Mouse (Mus musculus): ENCODE data around the gene Olfr609. TPM values are rescaled to one million over a fixed set of nuclear protein-coding genes. Genes with fewer than 3 reads are reported as not detected.

The Olfr609 gene
- polyA plus RNA-seq, 1 experiment from 2014 or later: not detected

Other genes with a start within 250 kb of the Olfr609 start
- not detected in 2 replicates for gene Usp17ld, start 245.6 kb downstream of the Olfr609 start, polyA plus RNA-seq (2014; fragmentation: Nextera tagmentation; extraction: Ambion mirVana)
- not detected in 2 replicates for gene Olfr596, start 192.4 kb downstream of the Olfr609 start, polyA plus RNA-seq (2014; fragmentation: Nextera tagmentation; extraction: Ambion mirVana)
- not detected in 2 replicates for gene Olfr597, start 181.7 kb downstream of the Olfr609 start, polyA plus RNA-seq (2014; fragmentation: Nextera tagmentation; extraction: Ambion mirVana)
- gene Olfr598, start 174.5 kb downstream of the Olfr609 start, polyA plus RNA-seq (2014; fragmentation: Nextera tagmentation; extraction: Ambion mirVana): not detected in 2 replicates
- gene Olfr599, start 162.1 kb downstream of the Olfr609 start, polyA plus RNA-seq (2014; fragmentation: Nextera tagmentation; extraction: Ambion mirVana): not detected in 2 replicates
- not detected in 2 replicates for gene Olfr600, start 148.4 kb downstream of the Olfr609 start, polyA plus RNA-seq (2014; fragmentation: Nextera tagmentation; extraction: Ambion mirVana)
- not detected in 2 replicates for gene Olfr601, start 135.4 kb downstream of the Olfr609 start, polyA plus RNA-seq (2014; fragmentation: Nextera tagmentation; extraction: Ambion mirVana)
- gene Olfr603, start 111.9 kb downstream of the Olfr609 start, polyA plus RNA-seq (2014; fragmentation: Nextera tagmentation; extraction: Ambion mirVana): not detected in 2 replicates
- gene Usp17lc, start 83.0 kb downstream of the Olfr609 start, polyA plus RNA-seq (2014; fragmentation: Nextera tagmentation; extraction: Ambion mirVana): not detected in 2 replicates
- gene Olfr605, start 52.6 kb downstream of the Olfr609 start, polyA plus RNA-seq (2014; fragmentation: Nextera tagmentation; extraction: Ambion mirVana): not detected in 2 replicates
- gene Olfr606, start 49.0 kb downstream of the Olfr609 start, polyA plus RNA-seq (2014; fragmentation: Nextera tagmentation; extraction: Ambion mirVana): not detected in 2 replicates
- not detected in 2 replicates for gene Olfr607, start 33.9 kb downstream of the Olfr609 start, polyA plus RNA-seq (2014; fragmentation: Nextera tagmentation; extraction: Ambion mirVana)
- not detected in 2 replicates for gene Olfr608, start 28.2 kb downstream of the Olfr609 start, polyA plus RNA-seq (2014; fragmentation: Nextera tagmentation; extraction: Ambion mirVana)
- gene Olfr610, start 14.1 kb upstream of the Olfr609 start, polyA plus RNA-seq (2014; fragmentation: Nextera tagmentation; extraction: Ambion mirVana): not detected in 2 replicates
- not detected in 2 replicates for gene Olfr611, start 22.8 kb upstream of the Olfr609 start, polyA plus RNA-seq (2014; fragmentation: Nextera tagmentation; extraction: Ambion mirVana)
- not detected in 2 replicates for gene Olfr612, start 44.7 kb upstream of the Olfr609 start, polyA plus RNA-seq (2014; fragmentation: Nextera tagmentation; extraction: Ambion mirVana)
- not detected in 2 replicates for gene Olfr613, start 50.0 kb upstream of the Olfr609 start, polyA plus RNA-seq (2014; fragmentation: Nextera tagmentation; extraction: Ambion mirVana)
- gene Olfr615, start 58.0 kb upstream of the Olfr609 start, polyA plus RNA-seq (2014; fragmentation: Nextera tagmentation; extraction: Ambion mirVana): not detected in 2 replicates
- gene Olfr616, start 71.1 kb upstream of the Olfr609 start, polyA plus RNA-seq (2014; fragmentation: Nextera tagmentation; extraction: Ambion mirVana): not detected in 2 replicates
- gene Olfr617, start 75.0 kb upstream of the Olfr609 start, polyA plus RNA-seq (2014; fragmentation: Nextera tagmentation; extraction: Ambion mirVana): not detected in 2 replicates
- gene Olfr618, start 92.0 kb upstream of the Olfr609 start, polyA plus RNA-seq (2014; fragmentation: Nextera tagmentation; extraction: Ambion mirVana): not detected in 2 replicates
- gene Olfr619, start 102.5 kb upstream of the Olfr609 start, polyA plus RNA-seq (2014; fragmentation: Nextera tagmentation; extraction: Ambion mirVana): not detected in 2 replicates
- not detected in 2 replicates for gene Olfr620, start 114.5 kb upstream of the Olfr609 start, polyA plus RNA-seq (2014; fragmentation: Nextera tagmentation; extraction: Ambion mirVana)
- gene Olfr622, start 144.6 kb upstream of the Olfr609 start, polyA plus RNA-seq (2014; fragmentation: Nextera tagmentation; extraction: Ambion mirVana): not detected in 2 replicates
- not detected in 2 replicates for gene Olfr623, start 165.6 kb upstream of the Olfr609 start, polyA plus RNA-seq (2014; fragmentation: Nextera tagmentation; extraction: Ambion mirVana)
- gene Olfr624, start 173.1 kb upstream of the Olfr609 start, polyA plus RNA-seq (2014; fragmentation: Nextera tagmentation; extraction: Ambion mirVana): 0.08 and 0.10 TPM in 2 replicates
- gene Olfr625-ps1, start 184.7 kb upstream of the Olfr609 start, polyA plus RNA-seq (2014; fragmentation: Nextera tagmentation; extraction: Ambion mirVana): not detected in 2 replicates
- not detected in 2 replicates for gene Olfr243, start 216.6 kb upstream of the Olfr609 start, polyA plus RNA-seq (2014; fragmentation: Nextera tagmentation; extraction: Ambion mirVana)
- gene Olfr628, start 232.3 kb upstream of the Olfr609 start, polyA plus RNA-seq (2014; fragmentation: Nextera tagmentation; extraction: Ambion mirVana): not detected in 2 replicates
- gene Olfr629, start 246.9 kb upstream of the Olfr609 start, polyA plus RNA-seq (2014; fragmentation: Nextera tagmentation; extraction: Ambion mirVana): not detected in 2 replicates